Mouse (Mus musculus) heart, embryonic 13.5 days (tissue): ENCODE measurements around the gene 0610009B22Rik. TPM values are rescaled to one million over a fixed set of nuclear protein-coding genes. Genes with fewer than 3 reads are reported as not detected.

ENCODE experiments used
- ATAC-seq: fragments of 200-750 bp; cut with Nextera tagmentation; 2 replicates; pipeline ENCODE4 v1.8.0; 2017; ENCODE audit warnings: moderate TSS enrichment; ENCODE audit not compliant: insufficient number of reproducible peaks, low FRiP score, low TSS enrichment; ENCODE audit errors: extremely low read depth
- H3K27ac ChIP-seq: fragments of 300-500 bp; sonication (generic); replicated peaks from 2 replicates; pipeline ENCODE4 v1.5.1; 2015; ENCODE audit warnings: moderate library complexity, mild to moderate bottlenecking, inconsistent platforms
- H3K27me3 ChIP-seq: fragments of 300-500 bp; sonication (generic); replicated peaks from 2 replicates; pipeline ENCODE4 v1.6.1; 2015; ENCODE audit warnings: mild to moderate bottlenecking, inconsistent platforms
- H3K36me3 ChIP-seq: fragments of 300-500 bp; sonication (generic); 2 replicates; pipeline ENCODE4 v1.6.1; 2015; ENCODE audit warnings: mild to moderate bottlenecking, inconsistent platforms
- H3K4me1 ChIP-seq: fragments of 300-500 bp; sonication (generic); 2 replicates; pipeline ENCODE4 v1.6.1; 2015; ENCODE audit warnings: inconsistent platforms
- H3K4me2 ChIP-seq: fragments of 300-500 bp; sonication (generic); 2 replicates; pipeline ENCODE4 v1.6.1; 2015; ENCODE audit warnings: inconsistent platforms, mild to moderate bottlenecking, moderate library complexity
- H3K4me3 ChIP-seq: fragments of 300-500 bp; sonication (generic); 2 replicates; pipeline ENCODE4 v1.5.1; 2015; ENCODE audit warnings: moderate library complexity, mild to moderate bottlenecking, inconsistent platforms
- H3K9ac ChIP-seq: fragments of 300-500 bp; sonication (generic); 2 replicates; pipeline ENCODE4 v1.6.1; 2015; ENCODE audit warnings: inconsistent platforms, mild to moderate bottlenecking, moderate library complexity
- H3K9me3 ChIP-seq: fragments of 300-500 bp; sonication (generic); 2 replicates; pipeline ENCODE4 v1.6.1; 2016; ENCODE audit warnings: inconsistent platforms
- WGBS: fragments of 180-500 bp; shearing (Covaris S2); methylation state at CpG from one replicate; pipeline ENCODE4 v1.1.7; 2015; ENCODE audit warnings: mixed read lengths; 5-methylcytosine and 5-hydroxymethylcytosine counted together
- polyA plus RNA-seq: library from polyadenylated mRNA; unstranded; fragments of >200 nt; fragmentation: Nextera tagmentation; extraction: Ambion mirVana; gene quantifications from 2 replicates; pipeline ENCODE4 v1.2.1, GENCODE M21; 2015

Gene 0610009B22Rik
- polyA plus RNA-seq, 1 experiment from 2014 or later: 60.8 TPM

GRCm38 (mm10) chr11:51648566-51648965, 40.1 kb downstream of the 0610009B22Rik start:
- Histone ChIP-seq H3K27ac (peak overlapping the region; percentile 12), H3K4me1 (peaks cover 38% of the 10 kb centered on the region), H3K9ac (peak overlapping the region; percentile 84), H3K27me3 (peaks cover 32% of the 10 kb centered on the region), H3K4me3 (peak overlapping the region; percentile 65), H3K4me2 (peak overlapping the region; percentile 77), H3K36me3 (peaks cover 20% of the 10 kb centered on the region), H3K9me3 (no peaks in the 10 kb centered on the region)
- ATAC-seq: no peak
- 30% methylated on average over 3 of the region's 3 CpGs for WGBS

GRCm38 (mm10) chr11:51646751-51647667, 41.7 kb downstream of the 0610009B22Rik start:
- H3K4me3 ChIP-seq: no peak overlapping the region

GRCm38 (mm10) chr11:51646245-51646644, 42.4 kb downstream of the 0610009B22Rik start:
- H3K4me3 ChIP-seq: no peak overlapping the region
- H3K9ac ChIP-seq: no peak overlapping the region
- peaks cover 31% of the 10 kb centered on the region for H3K36me3 ChIP-seq
- peak overlapping the region; percentile 34 for H3K27ac ChIP-seq
- WGBS: 73% methylated on average over 7 of the region's 7 CpGs
- ATAC-seq: no peak
- H3K27me3 ChIP-seq: peaks cover 32% of the 10 kb centered on the region
- H3K9me3 ChIP-seq: no peaks in the 10 kb centered on the region
- H3K4me2 ChIP-seq: no peak overlapping the region; the same call in 1 of the 2 replicates
- peaks cover 46% of the 10 kb centered on the region for H3K4me1 ChIP-seq

More at GRCm38 (mm10) chr11:51646751-51647667, 41.7 kb downstream of the 0610009B22Rik start:
- Histone ChIP-seq H3K9me3 (no peaks in the 10 kb centered on the region), H3K9ac (peak overlapping the region; percentile 39; the same call in 1 of the 2 replicates), H3K27ac (peak overlapping the region; percentile 67), H3K4me1 (peaks cover 46% of the 10 kb centered on the region), H3K36me3 (peaks cover 31% of the 10 kb centered on the region), H3K4me2 (peak overlapping the region; percentile 77), H3K27me3 (peaks cover 32% of the 10 kb centered on the region)
- ATAC-seq: no peak
- 60% methylated on average over 15 of the region's 15 CpGs for WGBS

- no peaks in the 10 kb centered on the region for H3K9me3 ChIP-seq
- H3K36me3 ChIP-seq: peaks cover 31% of the 10 kb centered on the region
- no peak overlapping the region for H3K4me3 ChIP-seq
- no peak overlapping the region for H3K27ac ChIP-seq
- peaks cover 46% of the 10 kb centered on the region for H3K4me1 ChIP-seq
- no peak for ATAC-seq
- H3K9ac ChIP-seq: peak overlapping the region; percentile 47; the same call in 1 of the 2 replicates
- no peak overlapping the region for H3K4me2 ChIP-seq
- WGBS: 69% methylated on average over 13 of the region's 13 CpGs
- H3K27me3 ChIP-seq: peaks cover 32% of the 10 kb centered on the region
Observed at GRCm38 (mm10) chr11:51645293-51645692, 43.4 kb downstream of the 0610009B22Rik start.

GRCm38 (mm10) chr11:51644217-51644616, 44.5 kb downstream of the 0610009B22Rik start:
- Histone ChIP-seq H3K4me3 (no peak overlapping the region), H3K27ac (no peak overlapping the region), H3K4me1 (peaks cover 35% of the 10 kb centered on the region), H3K9me3 (no peaks in the 10 kb centered on the region), H3K27me3 (peaks cover 22% of the 10 kb centered on the region), H3K4me2 (peak overlapping the region; percentile 40), H3K36me3 (peaks cover 31% of the 10 kb centered on the region), H3K9ac (no peak overlapping the region)
- 70% methylated on average over 16 of the region's 16 CpGs for WGBS
- ATAC-seq: no peak

GRCm38 (mm10) chr11:51643761-51644160, 44.9 kb downstream of the 0610009B22Rik start:
- Histone ChIP-seq H3K9me3 (no peaks in the 10 kb centered on the region), H3K36me3 (peaks cover 31% of the 10 kb centered on the region), H3K4me2 (peak overlapping the region; percentile 40), H3K4me1 (peaks cover 31% of the 10 kb centered on the region), H3K4me3 (no peak overlapping the region; the same call in 1 of the 2 replicates), H3K9ac (no peak overlapping the region), H3K27me3 (peaks cover 18% of the 10 kb centered on the region; the same call in 1 of the 2 replicates), H3K27ac (no peak overlapping the region)
- ATAC-seq: no peak
- 37% methylated on average over 15 of the region's 15 CpGs for WGBS

GRCm38 (mm10) chr11:51643202-51643601, 45.5 kb downstream of the 0610009B22Rik start:
- peaks cover 25% of the 10 kb centered on the region for H3K4me1 ChIP-seq
- H3K4me2 ChIP-seq: peak overlapping the region; percentile 40
- no peaks in the 10 kb centered on the region for H3K9me3 ChIP-seq
- H3K4me3 ChIP-seq: no peak overlapping the region
- 55% methylated on average over 9 of the region's 9 CpGs for WGBS
- H3K9ac ChIP-seq: peak overlapping the region; percentile 14; the same call in 1 of the 2 replicates
- peaks cover 19% of the 10 kb centered on the region; the same call in 1 of the 2 replicates for H3K27me3 ChIP-seq
- no peak overlapping the region for H3K27ac ChIP-seq
- H3K36me3 ChIP-seq: peaks cover 31% of the 10 kb centered on the region
- no peak for ATAC-seq

- peaks cover 31% of the 10 kb centered on the region for H3K4me1 ChIP-seq
- ATAC-seq: no peak
- H3K9me3 ChIP-seq: no peaks in the 10 kb centered on the region
- H3K4me3 ChIP-seq: no peak overlapping the region
- peaks cover 31% of the 10 kb centered on the region for H3K36me3 ChIP-seq
- no peak overlapping the region for H3K27ac ChIP-seq
- no peak overlapping the region for H3K4me2 ChIP-seq
- no peak overlapping the region for H3K9ac ChIP-seq
- peaks cover 21% of the 10 kb centered on the region; the same call in 1 of the 2 replicates for H3K27me3 ChIP-seq
- 79% methylated on average over 7 of the region's 7 CpGs for WGBS
Observed at GRCm38 (mm10) chr11:51640748-51641147, 47.9 kb downstream of the 0610009B22Rik start.

- Histone ChIP-seq H3K4me2 (peak overlapping the region; percentile 60), H3K4me1 (peaks cover 37% of the 10 kb centered on the region), H3K9ac (no peak overlapping the region), H3K27ac (0 out of 2 replicates have a peak overlapping the region, but pooled peaks have one; percentile 64), H3K36me3 (peaks cover 10% of the 10 kb centered on the region), H3K27me3 (peaks cover 6% of the 10 kb centered on the region; the same call in 1 of the 2 replicates), H3K4me3 (no peak overlapping the region), H3K9me3 (no peaks in the 10 kb centered on the region)
- no peak for ATAC-seq
- WGBS: 62% methylated on average over 5 of the region's 5 CpGs
Observed at GRCm38 (mm10) chr11:51638497-51638896, 50.2 kb downstream of the 0610009B22Rik start.

- Histone ChIP-seq H3K27ac (peak overlapping the region; percentile 64), H3K9ac (peak overlapping the region; percentile 69), H3K27me3 (peaks cover 6% of the 10 kb centered on the region; the same call in 1 of the 2 replicates), H3K9me3 (no peaks in the 10 kb centered on the region), H3K4me3 (peak overlapping the region; percentile 26), H3K36me3 (0 out of 2 replicates have a peak, but pooled peaks cover 6% of the 10 kb centered on the region), H3K4me2 (peak overlapping the region; percentile 60), H3K4me1 (peaks cover 32% of the 10 kb centered on the region)
- no peak for ATAC-seq
- 7% methylated on average over 17 of the region's 17 CpGs for WGBS
Observed at GRCm38 (mm10) chr11:51637971-51638414, 50.7 kb downstream of the 0610009B22Rik start.

GRCm38 (mm10) chr11:51636323-51636684, 52.4 kb downstream of the 0610009B22Rik start:
- peak overlapping the region; percentile 76 for H3K27ac ChIP-seq
- H3K27me3 ChIP-seq: peaks cover 6% of the 10 kb centered on the region; the same call in 1 of the 2 replicates
- H3K4me2 ChIP-seq: peak overlapping the region; percentile 76
- no peaks in the 10 kb centered on the region for H3K9me3 ChIP-seq
- H3K4me3 ChIP-seq: peak overlapping the region; percentile 91
- WGBS: 5% methylated on average over 6 of the region's 6 CpGs
- H3K36me3 ChIP-seq: no peaks in the 10 kb centered on the region
- H3K4me1 ChIP-seq: peaks cover 33% of the 10 kb centered on the region
- no peak; the same call in 1 of the 2 replicates for ATAC-seq
- peak overlapping the region; percentile 89 for H3K9ac ChIP-seq
